Mouse (Mus musculus) liver (tissue): ENCODE data around the gene Gm3238.
"Not testable (repeated sequence)": the region's sequence is repeated elsewhere in the genome, so short reads cannot be mapped to it uniquely, and the experiment has no call there.

Experiments used
- DNase-seq: peaks from one replicate; pipeline ENCODE4 v3.0.0-alpha.2; 2020; ENCODE audit warnings: mixed read lengths

Gene Gm3238

GRCm38 (mm10) chr10:77771225-77771624 lies at the start of gene Gm3238:
Gm3238 (minus strand) TSS chr10:77771325.
- DNase-seq: not testable (repeated sequence)

GRCm38 (mm10) chr10:77819203-77819602 lies 48.1 kb upstream of the Gm3238 start:
- no peak for DNase-seq

GRCm38 (mm10) chr10:77818523-77818922 lies 47.4 kb upstream of the Gm3238 start:
- no peak for DNase-seq

GRCm38 (mm10) chr10:77815514-77815913 lies 44.4 kb upstream of the Gm3238 start:
- DNase-seq: peak; percentile 22

GRCm38 (mm10) chr10:77814382-77814781 lies 43.3 kb upstream of the Gm3238 start, which contains the start of gene Gm2696:
Gm2696 (plus strand) TSS chr10:77814682.
- no peak for DNase-seq

- DNase-seq: no peak
Observed at GRCm38 (mm10) chr10:77811743-77812142, 40.6 kb upstream of the Gm3238 start, which contains the start of gene Gm9507. Gm9507 (minus strand) TSS chr10:77811843.

- no peak for DNase-seq
Observed at GRCm38 (mm10) chr10:77804095-77804494, 33.0 kb upstream of the Gm3238 start.

- DNase-seq: no peak
Observed at GRCm38 (mm10) chr10:77798921-77799508, 27.9 kb upstream of the Gm3238 start, which contains the start of gene Gm19668. Gm19668 (minus strand) TSS chr10:77799133.

GRCm38 (mm10) chr10:77798164-77798920 lies 27.2 kb upstream of the Gm3238 start:
- not testable (repeated sequence) for DNase-seq

DNA sequence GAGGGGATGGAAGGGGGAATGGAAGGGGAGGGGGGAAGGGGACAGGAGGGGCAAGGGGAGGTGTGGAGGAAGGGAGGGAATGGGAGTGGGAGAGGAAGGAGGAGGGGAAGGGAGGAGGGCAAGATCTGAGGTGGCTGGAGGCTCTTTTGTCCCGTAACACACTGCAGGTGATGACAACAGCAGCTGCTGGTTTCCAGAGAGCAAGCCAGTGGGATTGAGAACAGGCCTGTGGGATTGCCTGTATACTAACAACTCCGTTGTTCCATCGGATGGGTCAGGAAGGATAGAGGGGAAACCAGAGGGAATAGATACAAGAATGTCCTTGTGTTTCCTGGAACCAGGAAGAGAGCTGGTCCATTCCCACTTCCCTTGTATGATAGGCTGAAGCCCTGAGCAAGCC lies 26.6 kb upstream of the Gm3238 start:
- DNase-seq: no peak

- DNase-seq: no peak
Observed at GRCm38 (mm10) chr10:77794976-77795375, 23.9 kb upstream of the Gm3238 start, which contains the start of gene Gm9639. Gm9639 (minus strand) TSS chr10:77795076.

DNA sequence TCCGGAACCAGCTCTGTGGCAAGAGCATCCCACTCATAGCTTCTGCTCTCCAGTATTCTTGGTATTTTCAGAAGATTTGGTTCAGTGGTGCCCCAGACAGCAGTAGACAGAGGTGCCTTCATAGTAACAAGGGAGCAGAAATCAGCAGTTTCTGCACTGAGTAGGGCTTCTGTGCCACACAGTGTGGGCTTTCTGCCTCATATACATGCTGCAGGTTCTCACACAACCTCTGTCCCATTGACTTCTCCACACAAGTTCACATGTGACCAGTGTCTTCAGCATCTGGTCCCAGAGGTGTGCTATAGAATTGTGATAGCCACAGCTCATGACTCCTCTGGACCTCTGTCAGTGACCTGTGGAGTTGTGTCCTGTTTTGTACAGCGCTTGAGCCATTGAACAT lies 17.5 kb upstream of the Gm3238 start:
- no peak for DNase-seq

GRCm38 (mm10) chr10:77787876-77788275 lies 16.8 kb upstream of the Gm3238 start, which contains the start of gene Gm7137:
Gm7137 (minus strand) TSS chr10:77788200.
- not testable (repeated sequence) for DNase-seq

DNA sequence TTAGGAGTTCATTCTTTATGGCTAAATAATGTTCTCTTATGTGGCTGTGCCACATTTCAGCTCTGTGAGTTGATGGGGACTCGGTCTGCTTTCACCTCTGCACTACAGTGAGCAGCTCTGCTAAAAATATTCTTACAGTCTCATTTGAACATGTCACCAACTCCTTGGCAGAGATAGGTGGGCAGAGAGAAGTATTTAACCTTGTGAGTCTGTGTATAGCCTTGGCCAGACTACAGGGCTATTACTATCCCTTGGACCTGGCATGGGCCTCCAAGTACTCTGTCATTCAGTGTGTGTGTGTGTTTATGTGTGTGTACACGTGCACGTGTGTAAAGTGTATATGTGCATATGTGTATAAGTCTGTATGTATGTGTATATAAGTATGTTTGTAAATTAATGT lies 12.3 kb upstream of the Gm3238 start:
- not testable (repeated sequence) for DNase-seq

DNA sequence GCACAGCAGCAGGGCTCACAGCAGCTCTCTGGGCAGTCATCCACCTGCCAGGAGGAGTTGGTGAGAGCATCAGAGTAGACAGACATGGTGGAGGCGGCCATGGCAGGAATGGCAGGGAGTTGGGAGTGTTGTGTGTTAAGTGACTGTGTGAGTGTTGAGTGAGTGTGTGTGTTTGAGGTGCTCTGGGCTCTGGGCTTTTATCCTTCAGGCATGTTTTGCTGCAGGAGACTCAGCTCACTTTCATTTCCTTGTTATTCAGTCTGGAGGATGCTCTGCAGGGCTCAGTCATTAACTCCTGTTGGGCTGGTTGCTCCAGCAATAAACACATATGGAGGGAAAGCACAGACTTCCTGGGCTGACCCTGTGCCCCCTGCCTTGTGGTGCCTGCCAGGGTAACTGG lies 11.3 kb upstream of the Gm3238 start, which contains the start of gene Gm3250:
TSS of gene Gm3250 (minus strand) at position 101 of the 400 bp plus-strand sequence.
- not testable (repeated sequence) for DNase-seq

GRCm38 (mm10) chr10:77776844-77777243 lies 5.7 kb upstream of the Gm3238 start, which contains the start of gene Gm7138:
Gm7138 (minus strand) TSS chr10:77776944.
- DNase-seq: not testable (repeated sequence)

GRCm38 (mm10) chr10:77772142-77772541 lies 1.0 kb upstream of the Gm3238 start:
- DNase-seq: not testable (repeated sequence)

DNA sequence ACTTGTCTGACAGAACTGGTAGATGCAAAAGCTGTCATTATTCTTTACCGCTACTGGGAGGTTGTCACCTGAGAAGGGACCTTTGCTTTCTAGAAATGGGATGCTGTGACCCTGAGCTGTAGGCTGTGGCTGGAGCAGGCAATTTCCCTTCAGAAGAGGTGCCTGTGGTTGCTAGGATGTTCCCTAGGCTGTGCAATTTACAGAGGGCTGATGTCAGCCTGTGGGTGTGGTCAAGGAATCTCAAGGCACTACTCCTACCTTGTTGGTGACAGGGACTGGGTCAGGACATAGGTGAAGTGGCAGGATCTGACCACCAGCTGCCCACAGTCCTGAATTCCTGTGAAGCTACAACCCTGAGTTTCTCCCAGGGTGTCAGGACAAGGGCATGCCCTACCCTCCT lies 1.4 kb downstream of the Gm3238 start:
- DNase-seq: no peak

DNA sequence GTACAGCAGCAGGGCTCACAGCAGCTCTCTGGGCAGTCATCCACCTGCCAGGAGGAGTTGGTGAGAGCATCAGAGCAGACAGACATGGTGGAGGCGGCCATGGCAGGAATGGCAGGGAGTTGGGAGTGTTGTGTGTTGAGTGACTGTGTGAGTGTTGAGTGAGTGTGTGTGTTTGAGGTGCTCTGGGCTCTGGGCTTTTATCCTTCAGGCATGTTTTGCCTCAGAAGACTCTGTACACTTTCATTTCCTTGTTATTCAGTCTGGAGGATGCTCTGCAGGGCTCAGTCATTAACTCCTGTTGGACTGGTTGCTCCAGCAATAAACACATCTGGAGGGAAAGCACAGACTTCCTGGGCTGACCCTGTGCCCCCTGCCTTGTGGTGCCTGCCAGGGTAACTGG lies 11.5 kb downstream of the Gm3238 start, which contains the start of gene Gm3233:
TSS of gene Gm3233 (minus strand) at position 101 of the 400 bp plus-strand sequence.
- DNase-seq: not testable (repeated sequence)

DNA sequence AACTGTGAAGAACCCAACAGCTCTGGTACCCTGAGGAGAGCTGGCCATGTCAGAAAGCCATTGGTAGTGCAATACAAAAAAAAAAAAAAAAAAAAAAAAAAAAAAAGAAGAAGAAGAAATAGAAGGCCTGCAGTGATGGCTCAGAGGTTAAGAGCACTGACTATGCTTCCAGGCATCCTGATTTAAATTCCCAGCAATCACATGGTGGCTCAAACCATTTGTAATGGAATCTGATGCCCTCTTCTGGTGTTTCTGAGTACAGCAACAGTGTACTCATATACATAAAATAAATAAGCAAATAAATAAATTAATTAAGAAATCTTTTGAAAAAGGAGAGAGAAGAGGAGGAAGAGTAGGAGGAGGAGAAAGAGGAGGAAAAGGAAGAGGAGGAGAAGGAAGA lies 17.7 kb downstream of the Gm3238 start:
- no peak for DNase-seq

DNA sequence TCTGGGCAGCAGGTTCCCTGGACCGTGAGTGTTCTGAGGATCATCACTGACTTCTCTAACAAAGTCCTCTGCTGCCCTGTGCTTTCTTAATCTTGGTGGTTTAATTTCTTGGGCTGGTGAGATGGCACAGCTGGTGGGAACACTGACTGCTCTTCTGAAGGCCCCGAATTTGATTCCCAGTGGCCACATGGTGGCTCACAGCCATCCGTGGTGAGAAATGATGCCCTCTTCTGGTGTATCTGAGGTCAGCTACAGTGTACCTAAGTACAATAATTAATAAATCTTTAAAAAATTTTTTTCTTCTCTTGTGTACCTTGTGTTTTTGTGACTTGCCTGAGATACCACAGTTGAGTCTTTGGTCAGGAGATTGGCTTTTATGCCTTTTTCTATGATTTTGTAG lies 18.8 kb downstream of the Gm3238 start:
- not testable (repeated sequence) for DNase-seq

- not testable (repeated sequence) for DNase-seq
Observed at GRCm38 (mm10) chr10:77751254-77751653, 19.9 kb downstream of the Gm3238 start, which contains the start of gene Gm9736. Gm9736 (minus strand) TSS chr10:77751354.

DNA sequence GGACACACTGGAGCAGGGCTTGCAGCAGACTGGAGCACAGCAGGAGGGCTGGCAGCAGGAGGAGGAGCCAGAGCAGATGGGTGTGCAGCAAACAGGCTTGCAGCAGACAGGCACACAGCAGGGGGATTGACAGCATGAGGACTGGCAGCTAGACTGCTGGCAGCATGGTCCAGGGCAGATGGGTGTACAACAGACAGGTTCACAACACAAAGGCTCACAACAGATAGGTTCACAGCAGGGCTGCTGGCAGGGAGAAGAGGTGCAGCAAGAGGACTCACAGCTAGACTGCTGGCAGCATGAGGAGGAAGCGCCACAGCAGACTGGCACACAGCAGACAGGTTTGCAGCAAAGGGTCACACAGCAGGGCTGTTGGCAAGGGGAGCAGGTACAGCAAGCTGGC lies 20.4 kb downstream of the Gm3238 start:
- not testable (repeated sequence) for DNase-seq
